Mouse (Mus musculus): Measurements from ENCODE around the gene Cdkn2aip.

Gene Cdkn2aip

DNA sequence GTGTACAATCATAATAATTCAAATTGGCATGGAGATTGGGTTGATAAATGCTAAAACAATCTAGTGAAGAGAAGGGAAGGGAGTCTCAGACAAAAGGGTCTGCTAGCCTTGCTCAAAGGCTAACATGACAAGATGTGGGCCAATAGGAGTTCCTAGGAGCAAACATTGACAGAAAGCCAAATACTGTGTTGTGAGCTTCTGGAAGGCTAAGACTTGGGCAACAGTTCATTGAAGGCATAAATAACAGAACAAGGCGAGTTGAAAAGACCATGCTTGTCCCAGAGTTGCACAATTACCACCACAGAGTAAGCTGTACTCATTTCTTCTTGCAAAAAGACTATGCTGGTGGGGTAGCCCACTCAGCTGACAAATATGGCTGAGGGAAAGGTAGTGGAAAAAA lies 16.0 kb downstream of the Cdkn2aip start:
- in situ Hi-C loops (cut with MseI, MboI), result loop anchor here in 1 of 2 experiments (10.0 kb wide), 1 partner anchor 143 kb away; no protein-coding TSS in a partner anchor

DNA sequence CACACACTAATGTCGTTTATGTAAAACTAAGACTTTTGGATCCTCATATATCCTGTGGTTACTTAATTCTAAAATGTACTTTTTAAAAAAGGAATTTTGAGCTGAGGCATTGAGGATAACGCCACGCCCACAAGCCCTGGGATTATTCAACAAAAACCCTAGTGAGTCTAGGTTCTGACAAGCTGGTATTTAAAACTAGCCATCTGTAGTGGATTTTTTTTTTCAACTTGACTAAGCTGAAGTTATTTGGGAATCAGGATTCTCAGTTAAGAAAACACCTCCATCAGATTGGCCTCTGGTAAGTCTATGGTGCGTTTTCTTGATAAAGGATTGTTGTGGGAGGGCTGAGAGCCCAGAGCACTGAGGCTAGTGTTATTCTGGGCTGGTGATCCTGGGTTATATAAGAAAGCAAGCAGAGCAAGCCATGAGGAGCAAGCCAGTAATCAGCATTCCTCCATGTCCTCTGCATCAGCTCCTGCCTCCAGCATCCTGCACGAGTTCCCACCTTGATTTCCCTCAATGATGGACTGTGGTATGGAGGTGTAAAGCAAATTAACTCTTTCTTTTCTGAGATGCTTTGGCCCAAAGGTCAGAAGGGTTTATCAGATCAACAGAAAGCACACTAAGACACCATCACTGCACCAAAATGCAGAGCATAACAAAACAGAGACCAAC lies 18.2 kb downstream of the Cdkn2aip start:
- in situ Hi-C loops (cut with MseI, MboI), result loop anchor here in 1 of 2 experiments (10.0 kb wide), 1 partner anchor 141 kb away; no protein-coding TSS in a partner anchor

DNA sequence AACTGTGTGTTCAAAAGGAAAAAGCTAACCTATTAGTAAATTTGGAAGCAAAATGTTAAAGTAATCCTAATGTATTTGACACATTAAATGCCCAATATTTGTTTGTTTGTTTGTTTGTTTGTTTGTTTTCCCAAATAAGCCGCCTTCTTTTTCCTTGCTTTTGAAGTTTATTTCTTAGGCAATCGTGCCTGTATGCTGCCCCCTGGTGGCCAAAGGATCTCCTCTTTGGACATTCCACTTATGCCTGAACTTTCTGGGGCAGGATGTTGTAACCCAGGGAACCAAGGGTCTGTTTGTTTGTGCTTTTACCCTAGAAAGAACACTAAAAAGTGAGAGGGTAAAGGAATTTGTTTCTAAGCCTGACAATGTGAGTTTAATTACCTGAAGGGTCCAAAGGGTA lies 20.6 kb downstream of the Cdkn2aip start:
- in situ Hi-C loops (cut with MseI, MboI), result loop anchor here in 1 of 2 experiments (10.0 kb wide), 1 partner anchor 138 kb away; no protein-coding TSS in a partner anchor

DNA sequence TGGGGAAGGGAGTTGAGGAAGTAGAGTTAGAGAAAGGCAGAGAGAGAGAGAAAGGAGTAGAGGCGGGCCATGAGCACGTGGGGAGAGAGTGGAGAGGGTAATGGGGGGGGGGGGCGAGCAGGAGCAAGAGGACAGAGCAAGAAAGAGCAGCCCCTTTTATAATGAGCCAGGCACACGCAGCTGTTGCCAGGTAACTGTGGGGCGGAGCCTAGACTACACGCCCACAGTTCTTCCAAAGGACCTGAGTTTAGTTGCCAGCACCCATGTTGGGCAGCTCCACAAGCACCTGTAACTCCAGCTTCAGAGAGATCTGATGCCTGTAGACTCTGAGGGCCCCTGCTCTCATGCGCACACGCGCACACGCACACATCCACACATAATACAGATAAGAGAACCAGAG lies 21.9 kb downstream of the Cdkn2aip start:
- in situ Hi-C loops (cut with MseI, MboI), result loop anchor here in 1 of 2 experiments (10.0 kb wide), 1 partner anchor 137 kb away; no protein-coding TSS in a partner anchor

DNA sequence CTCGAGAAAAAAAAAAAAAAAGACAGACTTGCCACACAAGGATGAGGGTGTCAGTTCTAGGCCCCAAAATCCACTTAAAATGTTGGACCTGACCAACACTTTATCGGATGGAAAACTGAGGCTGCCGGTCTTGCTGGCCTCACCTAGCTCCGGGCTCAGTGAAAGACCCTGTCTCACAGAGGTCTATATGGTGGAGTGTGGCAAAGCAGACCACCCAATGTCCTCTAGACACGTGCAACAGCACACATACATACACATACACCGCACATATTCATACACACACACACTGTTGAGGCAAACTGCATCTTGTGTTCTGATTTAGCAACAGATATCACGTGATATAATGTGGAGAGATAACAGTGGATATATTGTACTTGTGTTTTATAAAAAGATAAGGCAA lies 22.4 kb downstream of the Cdkn2aip start:
- in situ Hi-C loops (cut with MseI, MboI), result loop anchor here in 1 of 2 experiments (10.0 kb wide), 1 partner anchor 137 kb away; no protein-coding TSS in a partner anchor

DNA sequence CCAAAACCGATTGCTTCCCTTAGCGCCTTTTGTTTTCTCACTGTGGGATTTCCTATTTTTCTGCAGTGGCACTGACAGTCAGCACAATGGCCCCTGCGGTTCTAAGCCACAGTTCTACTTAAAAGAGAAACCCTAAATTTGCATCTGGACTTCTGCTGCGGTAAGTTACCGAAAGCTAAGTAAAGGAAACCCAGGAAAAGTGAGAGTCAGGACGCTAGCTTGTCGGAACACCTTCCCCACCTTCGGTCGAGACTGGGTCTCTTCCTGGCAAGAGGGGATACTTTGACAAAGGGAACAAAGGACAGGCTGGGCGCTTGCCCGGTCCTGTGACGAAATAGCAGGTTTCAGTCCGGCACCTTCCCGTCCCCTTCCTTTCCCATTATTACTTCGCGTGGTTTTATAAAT lies 23.1 kb downstream of the Cdkn2aip start:
- in situ Hi-C loops (cut with MseI, MboI), result loop anchor here in 1 of 2 experiments (10.0 kb wide), 1 partner anchor 136 kb away; no protein-coding TSS in a partner anchor

DNA sequence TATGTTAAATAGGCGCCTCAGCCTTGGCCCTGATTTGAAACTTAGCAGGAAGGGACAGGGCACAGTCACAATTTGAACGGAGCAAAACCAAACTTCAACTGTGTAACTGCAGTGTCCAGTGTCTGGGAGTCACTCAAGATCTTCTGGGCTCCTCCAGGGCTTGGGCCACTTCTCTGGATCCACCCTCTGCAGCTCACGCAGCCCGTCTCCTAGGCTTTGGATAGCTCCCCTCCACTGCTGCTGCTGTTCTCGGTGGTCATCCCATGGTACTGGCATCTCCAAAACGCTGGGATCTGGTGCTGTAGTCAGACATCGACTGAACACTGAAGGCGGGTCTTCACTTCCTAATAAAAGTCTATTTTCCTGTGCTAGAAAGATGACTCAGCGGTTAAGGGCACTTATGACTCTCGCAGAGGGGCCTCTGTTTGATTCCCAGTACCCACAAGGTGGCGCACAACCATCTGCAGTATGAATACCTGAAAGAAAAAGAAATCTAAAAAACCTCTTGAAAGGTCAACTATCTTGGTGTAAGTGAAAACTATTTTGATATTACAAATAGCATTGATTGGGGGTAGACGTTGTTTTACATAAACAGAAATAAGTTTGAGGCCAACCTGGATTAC lies 23.9 kb downstream of the Cdkn2aip start:
- in situ Hi-C loops (cut with MseI, MboI), result loop anchor here in 1 of 2 experiments (10.0 kb wide), 1 partner anchor 135 kb away; no protein-coding TSS in a partner anchor

DNA sequence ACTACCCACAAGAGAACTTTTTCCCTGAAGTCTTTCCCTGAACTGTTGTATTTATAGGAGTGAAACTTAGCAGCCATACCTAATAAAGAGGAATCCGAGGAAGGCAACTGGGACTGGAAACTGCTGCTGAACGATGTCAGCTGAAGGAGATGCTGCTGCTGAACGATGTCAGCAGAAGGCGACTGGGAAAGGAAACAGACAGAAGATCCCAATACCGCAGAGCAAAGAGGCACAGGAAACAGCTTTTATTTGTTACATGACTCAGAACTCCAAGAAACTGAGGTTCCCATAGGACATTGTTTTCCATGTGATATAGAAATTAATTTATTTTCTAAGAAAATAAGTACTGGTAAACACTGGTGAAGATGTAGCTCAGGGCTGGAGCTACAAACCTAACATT lies 29.3 kb downstream of the Cdkn2aip start:
- in situ Hi-C loops (cut with MseI, MboI), result no loop called here

DNA sequence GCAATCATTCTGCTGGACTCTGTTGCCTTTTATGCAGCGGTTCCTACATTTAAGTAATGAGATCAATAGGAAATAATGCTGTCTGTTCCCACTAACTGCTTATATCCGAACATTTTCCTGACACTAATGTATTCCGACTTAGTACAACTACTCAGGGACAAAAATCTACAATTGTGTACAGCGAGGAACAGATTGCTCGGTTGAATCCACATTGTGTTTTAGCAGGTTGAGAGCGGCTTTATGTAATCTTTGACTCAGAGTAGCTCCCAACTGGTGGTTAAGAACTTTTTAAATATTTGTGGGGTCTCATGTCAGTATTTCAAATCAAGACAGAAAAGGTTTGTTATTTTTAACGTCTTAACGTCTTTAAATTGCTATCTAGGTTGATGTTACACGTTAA lies 29.7 kb downstream of the Cdkn2aip start:
- in situ Hi-C loops (cut with MseI, MboI), result no loop called here

DNA sequence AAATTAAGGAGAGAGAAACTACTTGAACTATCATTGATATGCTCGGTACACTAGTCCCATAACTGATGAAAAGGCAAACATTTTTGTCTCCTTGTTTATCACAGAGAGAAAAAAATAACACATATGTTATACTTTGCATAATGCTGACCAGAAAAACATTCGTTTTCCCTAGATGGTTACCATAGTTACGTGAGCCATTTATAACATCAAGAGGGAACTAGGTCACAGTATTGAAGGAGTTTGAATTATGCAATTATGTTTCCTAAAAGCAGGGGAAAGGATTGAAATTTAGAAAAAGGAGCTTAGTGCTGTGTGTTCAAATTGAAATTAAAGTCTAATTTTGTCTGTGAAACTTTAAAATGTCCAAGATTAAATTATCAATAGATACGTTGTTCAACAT lies 33.4 kb downstream of the Cdkn2aip start:
- in situ Hi-C loops (cut with MseI, MboI), result no loop called here

DNA sequence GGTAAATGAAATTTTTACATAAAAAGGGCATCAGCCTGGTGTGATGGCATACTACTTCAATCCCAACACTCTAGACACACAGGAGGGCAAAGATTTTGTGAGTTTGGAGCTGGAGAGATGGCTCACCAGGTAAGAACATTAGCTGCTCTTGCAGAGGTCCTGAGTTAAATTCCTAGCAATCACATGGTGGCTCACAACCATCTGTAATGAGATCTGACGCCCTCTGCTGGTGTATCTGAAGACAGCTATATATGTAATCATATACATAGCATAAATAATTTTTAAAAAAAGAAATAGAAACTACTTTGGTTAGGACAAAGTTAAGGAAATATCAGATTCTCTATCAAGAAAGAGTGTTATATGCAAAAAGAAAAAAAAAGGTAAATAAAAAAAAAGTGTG lies 34.1 kb downstream of the Cdkn2aip start:
- in situ Hi-C loops (cut with MseI, MboI), result loop anchor here in 1 of 2 experiments (10.0 kb wide), 1 partner anchor 125 kb away; no protein-coding TSS in a partner anchor

DNA sequence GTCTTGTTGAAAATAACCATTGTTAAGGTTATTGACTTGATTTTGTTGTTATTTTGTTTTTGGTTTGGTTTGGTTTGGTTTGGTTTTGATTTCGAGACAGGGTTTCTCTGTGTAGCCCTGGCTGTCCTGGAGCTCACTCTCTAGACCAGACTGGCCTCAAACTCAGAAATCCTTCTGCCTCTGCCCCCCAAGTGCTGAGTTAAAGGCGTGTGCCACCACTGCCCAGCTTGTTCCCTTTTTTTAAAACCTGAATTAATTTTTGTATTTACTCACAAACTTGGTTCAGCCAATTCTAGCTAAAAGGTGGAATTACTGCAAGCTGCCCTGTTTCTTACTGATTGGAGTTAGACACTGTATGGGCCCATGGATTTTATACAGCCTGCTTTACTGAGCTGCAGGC lies 37.1 kb downstream of the Cdkn2aip start:
- in situ Hi-C loops (cut with MseI, MboI), result loop anchor here in 1 of 2 experiments (10.0 kb wide), 1 partner anchor 122 kb away; no protein-coding TSS in a partner anchor

DNA sequence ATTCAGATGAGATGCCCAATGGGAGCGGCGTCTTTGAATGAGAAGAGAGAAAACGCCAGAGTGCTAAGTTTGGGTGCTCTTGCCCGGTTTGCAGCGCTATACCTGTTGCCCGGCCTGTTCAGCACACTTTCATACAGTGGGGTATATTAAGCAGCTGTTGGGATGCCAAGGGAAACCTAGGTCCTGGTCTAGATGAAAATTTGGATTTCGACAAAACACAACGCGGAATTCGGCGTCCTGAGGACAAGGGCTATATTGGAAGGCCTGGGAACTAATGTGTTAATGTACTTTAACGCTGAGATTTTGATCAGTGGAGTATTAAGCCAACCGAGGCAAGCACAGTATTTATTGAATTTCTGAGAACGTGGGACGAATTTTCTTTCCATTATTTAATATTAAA lies 37.5 kb downstream of the Cdkn2aip start:
- in situ Hi-C loops (cut with MseI, MboI), result loop anchor here in 1 of 2 experiments (10.0 kb wide), 1 partner anchor 121 kb away; no protein-coding TSS in a partner anchor

DNA sequence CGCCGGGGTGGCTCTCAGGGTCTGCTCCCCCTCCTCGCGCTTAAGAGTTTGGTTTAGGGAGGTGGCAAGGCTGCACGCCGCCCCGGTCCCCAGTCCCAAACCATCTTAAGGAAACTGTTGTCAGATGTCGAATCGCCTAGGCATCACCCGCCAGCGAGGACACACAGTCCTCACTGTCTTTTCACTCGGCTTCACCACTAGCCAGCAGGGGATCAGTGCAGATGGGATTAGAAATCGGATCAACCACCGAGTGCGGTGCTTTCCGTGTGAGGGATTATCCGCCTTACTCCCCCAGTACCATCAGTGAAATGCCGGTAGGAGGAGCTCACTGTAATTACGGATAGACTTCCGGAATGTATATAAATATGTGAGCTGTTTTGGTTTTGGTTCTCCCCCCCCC lies 37.9 kb downstream of the Cdkn2aip start:
- in situ Hi-C loops (cut with MseI, MboI), result loop anchor here in 1 of 2 experiments (10.0 kb wide), 1 partner anchor 121 kb away; no protein-coding TSS in a partner anchor

DNA sequence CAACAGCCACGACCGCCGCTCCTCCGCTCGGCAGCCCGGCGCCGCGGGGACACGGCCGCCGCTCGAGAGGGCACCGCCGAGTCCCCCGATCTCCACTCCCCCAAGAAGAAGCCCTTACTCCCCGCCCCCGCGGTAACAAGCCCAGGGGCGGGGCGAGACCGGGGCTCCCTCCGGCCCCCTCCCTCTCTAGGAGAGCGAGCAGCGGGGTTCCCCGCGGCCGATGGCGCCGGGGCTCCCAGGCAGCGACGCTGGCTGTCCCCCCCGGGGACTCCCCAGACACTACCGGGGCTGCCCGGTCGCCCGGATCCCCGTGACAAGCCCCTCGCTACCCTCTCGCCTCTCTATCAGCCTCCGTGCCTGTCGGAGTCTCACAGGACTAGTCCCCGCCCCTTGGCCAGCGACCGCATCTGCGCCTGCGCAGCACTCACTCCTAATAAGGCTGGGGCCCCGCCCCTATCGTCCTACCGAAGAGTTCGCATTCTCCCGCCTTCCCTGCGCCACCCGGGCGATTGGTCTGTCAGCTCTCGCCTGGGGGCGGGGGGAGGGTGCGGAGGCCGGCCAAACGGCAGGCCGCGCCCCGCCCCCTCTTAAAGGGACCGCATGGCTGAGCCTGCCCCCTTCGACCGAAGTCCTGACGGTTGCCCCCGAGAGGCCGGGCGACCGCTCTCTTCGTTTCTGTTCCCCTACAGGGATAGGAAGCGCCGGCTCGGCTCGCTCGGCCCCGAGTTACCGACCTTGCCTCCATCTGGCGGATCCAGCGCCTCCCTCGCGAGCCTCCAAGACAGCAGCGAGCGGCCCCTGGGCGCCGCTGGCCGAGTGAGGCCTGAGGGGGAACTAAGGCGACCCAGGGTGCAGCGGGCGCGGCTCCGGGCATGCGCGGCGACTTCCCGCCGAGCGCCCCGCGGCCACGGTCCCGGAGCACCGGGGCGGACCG lies 38.7 kb downstream of the Cdkn2aip start, which contains the start of gene Ing2:
Ing2 (minus strand) TSS at position 780 of the 934 bp plus-strand sequence.
- in situ Hi-C loops (cut with MseI, MboI), result loop anchor here in 1 of 2 experiments (10.0 kb wide), 1 partner anchor 120 kb away; no protein-coding TSS in a partner anchor

DNA sequence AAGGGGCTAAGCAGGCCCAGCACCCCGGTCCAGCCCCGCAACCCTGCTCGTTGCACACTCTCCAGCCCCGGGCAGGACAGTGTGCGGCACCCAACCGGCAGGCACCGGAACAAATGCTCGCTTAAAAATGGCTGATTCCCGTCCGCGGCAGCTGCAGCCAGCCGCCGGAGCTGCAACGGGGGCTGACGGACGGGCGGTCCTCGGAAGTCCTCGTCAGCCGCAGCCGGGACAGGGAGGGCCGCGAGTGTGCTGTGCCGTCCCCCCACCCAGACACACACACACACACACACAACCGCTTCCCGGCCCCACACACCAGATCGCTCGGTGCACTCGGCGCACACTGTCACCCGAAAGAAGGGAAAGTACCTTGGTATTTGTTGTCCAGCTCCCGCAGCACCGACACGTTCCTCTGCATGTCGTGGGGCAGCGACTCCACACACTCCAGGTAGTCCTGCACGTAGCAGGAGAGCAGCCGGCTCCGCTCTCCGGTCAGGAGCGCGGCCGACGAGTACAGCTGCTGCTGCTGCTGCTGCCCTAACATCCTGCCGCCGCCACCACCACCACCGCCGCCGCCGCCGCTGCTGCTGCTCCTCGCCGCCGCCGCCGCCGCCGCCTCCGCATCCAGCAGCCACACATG lies 39.5 kb downstream of the Cdkn2aip start:
- in situ Hi-C loops (cut with MseI, MboI), result loop anchor here in 1 of 2 experiments (10.0 kb wide), 1 partner anchor 119 kb away; no protein-coding TSS in a partner anchor

DNA sequence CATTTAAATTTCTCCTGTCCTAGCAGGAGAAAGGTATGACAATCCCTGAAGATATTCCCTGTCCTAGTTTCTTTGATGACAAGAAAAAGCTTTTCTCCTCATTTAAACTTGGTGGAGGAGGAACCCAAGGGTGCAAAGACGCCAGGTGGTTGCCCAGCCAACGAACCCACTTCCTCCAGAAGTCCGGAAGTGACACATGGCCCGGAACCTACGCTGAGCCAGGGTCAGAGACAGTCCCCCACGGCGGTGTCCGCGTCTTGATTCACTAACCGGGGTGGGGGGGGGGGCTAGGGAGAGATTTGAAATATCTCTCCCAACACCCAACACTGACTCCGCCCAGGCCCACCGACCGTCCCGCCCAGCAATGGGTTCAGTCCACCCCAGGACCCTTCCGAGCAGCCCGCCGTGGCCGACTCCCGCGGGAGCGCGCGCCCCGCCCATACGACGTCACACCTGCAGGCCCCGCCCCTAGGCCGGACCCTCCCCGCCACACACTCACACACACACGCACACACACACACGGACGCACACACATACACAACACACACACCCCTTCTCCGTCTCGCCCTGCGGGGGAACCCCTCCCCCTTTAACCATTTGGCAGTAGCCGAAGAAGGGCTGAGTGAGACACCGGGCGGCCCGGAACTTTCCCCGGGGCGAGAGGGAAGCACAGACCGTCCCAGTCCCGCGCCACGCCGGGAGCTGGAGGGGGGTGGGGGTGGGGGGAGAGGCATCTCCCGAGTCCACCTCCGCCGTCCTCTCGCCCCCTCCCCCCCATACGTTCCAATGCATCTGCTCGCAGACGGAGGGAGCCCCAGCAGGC lies 40.2 kb downstream of the Cdkn2aip start:
- in situ Hi-C loops (cut with MseI, MboI), result loop anchor here in 1 of 2 experiments (10.0 kb wide), 1 partner anchor 119 kb away; no protein-coding TSS in a partner anchor

DNA sequence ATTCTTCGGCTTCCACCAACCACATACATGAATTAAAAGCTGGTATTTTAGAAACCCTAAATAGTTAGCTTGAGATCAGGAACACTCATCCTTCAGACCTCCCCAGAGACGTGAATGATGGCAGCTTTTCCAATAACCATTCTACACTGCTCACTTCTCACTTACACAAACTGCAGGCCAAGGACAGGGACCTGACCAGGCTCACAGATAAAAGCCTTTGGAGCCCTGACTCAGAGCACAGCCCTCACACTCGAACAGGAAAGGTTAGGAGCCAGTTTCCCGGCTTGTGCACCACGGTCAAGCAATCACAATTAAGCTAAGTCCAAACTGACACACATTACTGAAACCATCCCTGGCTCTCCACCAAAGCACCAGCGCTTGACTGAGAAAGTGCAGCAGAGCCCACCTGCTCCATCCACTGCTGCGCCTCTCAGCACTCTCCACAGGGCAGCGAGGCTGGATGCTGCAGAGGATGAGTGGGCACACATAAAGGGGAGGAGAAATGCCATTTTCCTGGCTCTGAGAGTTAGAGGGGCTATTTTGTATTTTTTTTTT lies 49.4 kb downstream of the Cdkn2aip start:
- in situ Hi-C loops (cut with MseI, MboI), result no loop called here

DNA sequence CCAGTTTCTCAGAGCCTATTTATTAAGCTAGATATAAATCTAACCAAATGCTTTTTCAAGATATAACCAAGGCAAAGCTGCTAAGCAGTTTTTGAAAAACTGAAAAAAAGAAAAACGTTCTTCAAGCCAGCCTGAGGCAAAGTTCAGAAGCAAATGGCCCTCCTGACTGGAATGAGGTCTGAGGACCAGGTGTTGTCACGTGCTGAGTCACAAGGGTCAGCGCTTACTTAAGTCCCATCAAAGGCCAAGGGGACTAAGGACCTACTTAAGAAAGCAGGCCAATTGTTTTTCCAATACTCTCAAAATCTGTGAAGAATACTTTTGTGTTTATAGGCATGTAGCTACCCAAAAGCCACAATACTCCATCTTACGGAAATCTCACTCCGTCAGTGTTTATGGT lies 50.5 kb downstream of the Cdkn2aip start:
- in situ Hi-C loops (cut with MseI, MboI), result no loop called here

All from mouse trophoblast stem cell (cell line).